Mouse (Mus musculus) olfactory bulb, adult 2 months (tissue): ENCODE data around the gene Khnyn.

Experiments used
- CTCF ChIP-seq: fragments of 200-500 bp; IDR thresholded peaks from 2 replicates; pipeline ENCODE4 v1.5.1; 2012; ENCODE audit warnings: low read depth, mild to moderate bottlenecking, low read length, moderate library complexity; ENCODE audit not compliant: insufficient read depth
- POLR2A ChIP-seq: fragments of 200-500 bp; IDR thresholded peaks from 2 replicates; pipeline ENCODE4 v1.6.1; 2012; ENCODE audit warnings: mild to moderate bottlenecking, low read depth, low read length, moderate library complexity; ENCODE audit not compliant: insufficient read depth

- TF ChIP-seq POLR2A (no peak), CTCF (no peak)
Observed at GRCm38 (mm10) chr14:55852646-55853551, 31.8 kb upstream of the Khnyn start.
